Mouse (Mus musculus) liver, embryonic 16.5 days (tissue): ENCODE measurements at regions not wholly inside any gene's neighbourhood (a gene's known extent, or its start where the extent isn't known, plus 50 kb on each side); places are given as distances from the start of the nearest gene placed in this dataset.

ENCODE experiments used
- ATAC-seq: fragments of 200-750 bp; cut with Nextera tagmentation; 2 replicates; pipeline ENCODE4 v1.8.0; 2017; ENCODE audit warnings: low read depth, mild to moderate bottlenecking, moderate number of reproducible peaks, moderate library complexity
- H3K27ac ChIP-seq: fragments of 300-500 bp; sonication (generic); 2 replicates; pipeline ENCODE4 v1.5.1; 2014; ENCODE audit warnings: mild to moderate bottlenecking, low read length
- H3K27me3 ChIP-seq: fragments of 300-500 bp; sonication (generic); 2 replicates; pipeline ENCODE4 v1.6.1; 2014; ENCODE audit warnings: low read depth, low read length, mixed read lengths; ENCODE audit not compliant: control insufficient read depth, insufficient read depth
- H3K36me3 ChIP-seq: fragments of 300-500 bp; sonication (generic); 2 replicates; pipeline ENCODE4 v1.6.1; 2014; ENCODE audit warnings: mild to moderate bottlenecking; ENCODE audit not compliant: control insufficient read depth, insufficient read depth
- H3K4me1 ChIP-seq: fragments of 300-500 bp; sonication (generic); 2 replicates; pipeline ENCODE4 v1.6.1; 2014; ENCODE audit warnings: low read depth, low read length, mixed read lengths; ENCODE audit not compliant: control insufficient read depth
- H3K4me2 ChIP-seq: fragments of 300-500 bp; sonication (generic); 2 replicates; pipeline ENCODE4 v1.6.1; 2014; ENCODE audit warnings: low read depth, low read length, mixed read lengths
- H3K4me3 ChIP-seq: fragments of 300-500 bp; sonication (generic); 2 replicates; pipeline ENCODE4 v1.5.1; 2014; ENCODE audit warnings: low read depth, mild to moderate bottlenecking, low read length
- H3K9ac ChIP-seq: fragments of 300-500 bp; sonication (generic); 2 replicates; pipeline ENCODE4 v1.6.1; 2014; ENCODE audit warnings: low read depth, low read length
- H3K9me3 ChIP-seq: fragments of 300-500 bp; sonication (generic); replicated peaks from 2 replicates; pipeline ENCODE4 v1.6.1; 2016; ENCODE audit warnings: low read length; ENCODE audit not compliant: control insufficient read depth
- WGBS: fragments of 180-500 bp; shearing (Covaris S2); extraction: QIAGEN DNeasy Blood & Tissue Kit; methylation state at CpG from one replicate; pipeline ENCODE4 v1.1.7; 2014; ENCODE audit not compliant: insufficient replicate concordance; 5-methylcytosine and 5-hydroxymethylcytosine counted together

DNA sequence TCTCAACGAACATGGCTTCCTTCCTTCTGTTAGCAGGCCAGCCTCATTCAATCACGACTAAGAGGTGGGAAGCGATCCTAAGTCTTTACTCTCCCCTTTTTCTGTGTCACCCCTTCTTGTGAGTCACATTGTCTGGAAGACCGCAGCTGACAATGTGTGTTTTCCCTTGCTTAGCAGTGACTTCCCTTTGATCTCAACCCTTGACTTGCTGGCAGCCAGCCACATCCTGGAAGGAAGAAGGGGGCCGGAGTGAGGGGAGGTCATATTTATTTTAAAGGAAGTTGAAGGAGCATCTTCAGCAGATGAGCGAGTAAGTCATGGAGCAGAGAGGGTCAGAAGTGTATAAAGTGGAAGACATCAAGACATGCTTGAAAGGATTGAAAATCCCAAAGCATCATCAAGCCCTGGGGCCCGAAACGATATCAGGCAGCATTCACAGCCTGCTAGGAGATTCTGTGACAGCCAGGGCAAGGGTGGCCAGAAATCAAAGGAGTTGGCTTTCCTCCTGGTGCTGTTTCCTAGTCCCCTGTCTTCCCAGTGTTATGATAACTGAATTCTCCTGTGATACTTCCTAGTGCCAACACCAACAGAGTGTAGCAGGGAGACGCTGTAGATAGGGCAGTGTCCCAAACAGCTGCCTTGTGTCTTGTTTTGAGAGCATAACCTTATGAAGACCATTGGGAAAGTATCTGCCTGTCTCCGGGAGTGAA is 245.9 kb downstream of the Ankrd16 start:
- 18% methylated on average over 10 of the region's 10 CpGs for WGBS
- Histone ChIP-seq H3K27ac (no peak overlapping the region), H3K36me3 (no peaks in the 10 kb centered on the region), H3K4me2 (no peak overlapping the region), H3K27me3 (no peaks in the 10 kb centered on the region), H3K4me3 (no peak overlapping the region), H3K9me3 (no peaks in the 10 kb centered on the region), H3K4me1 (no peaks in the 10 kb centered on the region), H3K9ac (no peak overlapping the region)
- ATAC-seq, result peak; percentile 50

GRCm38 (mm10) chr2:12026220-12026619 is 248.5 kb downstream of the Ankrd16 start:
- H3K9me3 ChIP-seq, result no peaks in the 10 kb centered on the region
- H3K9ac ChIP-seq, result no peak overlapping the region
- H3K4me3 ChIP-seq, result no peak overlapping the region
- no peak overlapping the region for H3K27ac ChIP-seq
- WGBS, result 42% methylated on average over 1 of the region's 1 CpGs
- no peaks in the 10 kb centered on the region for H3K27me3 ChIP-seq
- H3K36me3 ChIP-seq, result no peaks in the 10 kb centered on the region
- no peaks in the 10 kb centered on the region for H3K4me1 ChIP-seq
- ATAC-seq, result no peak
- H3K4me2 ChIP-seq, result no peak overlapping the region

DNA sequence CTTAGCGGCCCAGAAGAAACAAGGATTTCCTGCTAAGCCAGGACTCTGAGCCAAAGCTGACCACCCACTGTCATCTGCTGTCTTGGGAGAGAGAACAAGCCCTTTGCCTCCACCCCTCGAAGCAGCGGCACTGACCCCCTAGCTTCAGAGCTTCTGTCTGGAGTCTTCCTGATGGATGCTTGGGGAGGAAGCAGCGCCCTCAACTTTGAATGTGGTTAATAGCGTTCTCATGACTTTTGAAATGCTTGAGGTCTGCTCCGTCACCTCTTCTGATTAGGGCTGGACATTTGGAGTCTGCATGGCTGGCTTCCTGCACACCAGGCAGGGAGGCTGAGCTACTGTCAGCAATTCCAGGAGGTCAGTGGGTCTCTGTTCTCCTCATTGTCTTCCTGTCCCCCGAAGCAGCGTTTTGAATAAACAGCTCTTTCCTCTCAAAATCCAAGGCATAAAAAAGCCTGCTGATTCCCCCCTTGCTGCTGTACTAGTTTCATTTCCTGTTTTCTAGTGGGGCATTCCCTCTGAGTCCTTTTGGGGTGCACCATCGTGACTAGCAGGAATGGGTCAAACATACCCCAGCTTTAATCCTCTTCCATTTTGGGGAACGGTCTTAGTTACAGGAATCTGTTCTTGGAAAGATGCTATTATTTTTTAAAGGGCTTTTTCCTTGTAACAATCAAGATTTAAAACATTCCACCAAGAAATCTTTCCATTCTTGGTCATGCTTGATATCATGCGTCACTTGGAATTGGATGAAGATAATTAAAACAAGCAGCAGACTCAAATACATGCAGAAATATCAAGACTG is 256.0 kb downstream of the Ankrd16 start:
- no peak overlapping the region for H3K4me3 ChIP-seq
- H3K27me3 ChIP-seq, result no peaks in the 10 kb centered on the region
- no peaks in the 10 kb centered on the region for H3K36me3 ChIP-seq
- H3K27ac ChIP-seq, result peak overlapping the region; percentile 43
- no peak overlapping the region for H3K4me2 ChIP-seq
- ATAC-seq, result peak; percentile 77
- no peak overlapping the region for H3K9ac ChIP-seq
- H3K4me1 ChIP-seq, result no peaks in the 10 kb centered on the region
- no peaks in the 10 kb centered on the region for H3K9me3 ChIP-seq
- 33% methylated on average over 11 of the region's 11 CpGs for WGBS

DNA sequence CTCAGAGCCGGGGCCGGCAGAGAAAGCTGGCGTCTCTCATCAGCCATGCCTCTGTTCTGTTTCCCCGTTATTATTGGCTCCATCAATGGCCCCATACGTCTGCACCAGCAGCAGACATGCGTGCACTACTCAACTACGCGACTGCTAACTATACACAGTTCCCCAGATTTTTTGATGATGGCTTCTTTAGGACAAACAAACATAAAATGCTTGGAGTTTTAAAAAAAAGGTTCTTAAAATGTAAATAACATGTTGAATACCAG is 256.6 kb downstream of the Ankrd16 start:
- Histone ChIP-seq H3K4me2 (no peak overlapping the region), H3K27me3 (no peaks in the 10 kb centered on the region), H3K9ac (no peak overlapping the region), H3K9me3 (no peaks in the 10 kb centered on the region), H3K36me3 (no peaks in the 10 kb centered on the region), H3K4me1 (no peaks in the 10 kb centered on the region), H3K27ac (peak overlapping the region; percentile 43; the same call in 1 of the 2 replicates), H3K4me3 (no peak overlapping the region)
- ATAC-seq, result no peak
- 69% methylated on average over 8 of the region's 8 CpGs for WGBS

GRCm38 (mm10) chr2:12049386-12049785 is 252.3 kb downstream of the Itga8 start:
- Histone ChIP-seq H3K4me1 (no peaks in the 10 kb centered on the region), H3K4me2 (no peak overlapping the region), H3K9ac (no peak overlapping the region), H3K36me3 (no peaks in the 10 kb centered on the region), H3K9me3 (no peaks in the 10 kb centered on the region), H3K27me3 (no peaks in the 10 kb centered on the region), H3K4me3 (no peak overlapping the region), H3K27ac (no peak overlapping the region)
- 63% methylated on average over 7 of the region's 7 CpGs for WGBS
- no peak for ATAC-seq

DNA sequence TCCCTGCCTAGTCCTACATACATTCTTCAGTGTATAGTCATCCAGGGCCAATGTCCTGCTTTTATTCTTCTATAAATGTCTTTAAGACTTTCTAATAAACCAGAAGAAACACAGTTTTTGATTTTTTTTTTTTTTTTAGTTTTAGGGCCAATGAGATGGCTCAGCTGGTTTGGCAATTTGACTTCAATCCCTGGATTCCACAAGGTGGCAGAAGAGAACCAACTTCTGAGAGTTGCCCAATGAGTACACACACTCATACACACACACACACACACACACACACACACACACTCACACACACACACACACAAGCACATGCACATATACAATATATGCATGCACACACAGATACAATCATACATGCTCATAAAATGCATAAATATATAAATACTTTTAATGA is 251.8 kb downstream of the Itga8 start:
- H3K4me1 ChIP-seq, result no peaks in the 10 kb centered on the region
- no peak for ATAC-seq
- no peak overlapping the region for H3K27ac ChIP-seq
- no peaks in the 10 kb centered on the region for H3K36me3 ChIP-seq
- no peaks in the 10 kb centered on the region for H3K9me3 ChIP-seq
- no peak overlapping the region for H3K9ac ChIP-seq
- H3K4me2 ChIP-seq, result no peak overlapping the region
- no peak overlapping the region for H3K4me3 ChIP-seq
- no peaks in the 10 kb centered on the region for H3K27me3 ChIP-seq

- peak; percentile 7; the same call in 1 of the 2 replicates for ATAC-seq
- no peaks in the 10 kb centered on the region for H3K36me3 ChIP-seq
- peak overlapping the region; percentile 33 for H3K27ac ChIP-seq
- no peak overlapping the region for H3K9ac ChIP-seq
- no peaks in the 10 kb centered on the region for H3K27me3 ChIP-seq
- H3K9me3 ChIP-seq, result no peaks in the 10 kb centered on the region
- H3K4me3 ChIP-seq, result no peak overlapping the region
- no peaks in the 10 kb centered on the region for H3K4me1 ChIP-seq
- WGBS, result 44% methylated on average over 8 of the region's 8 CpGs
- no peak overlapping the region for H3K4me2 ChIP-seq
Observed at GRCm38 (mm10) chr2:12053404-12054164, 248.1 kb downstream of the Itga8 start.

GRCm38 (mm10) chr2:12054165-12054500 is 247.6 kb downstream of the Itga8 start:
- ATAC-seq, result no peak
- 33% methylated on average over 3 of the region's 3 CpGs for WGBS
- H3K27ac ChIP-seq, result no peak overlapping the region

More at GRCm38 (mm10) chr2:12054165-12054500, 247.6 kb downstream of the Itga8 start:
- Histone ChIP-seq H3K4me1 (no peaks in the 10 kb centered on the region), H3K4me2 (no peak overlapping the region), H3K27me3 (no peaks in the 10 kb centered on the region), H3K9me3 (no peaks in the 10 kb centered on the region), H3K36me3 (no peaks in the 10 kb centered on the region), H3K4me3 (no peak overlapping the region), H3K9ac (no peak overlapping the region)
